Mouse (Mus musculus) lung, adult 2 months (tissue): ENCODE measurements around the gene Fbxw11.

Experiments
- CTCF ChIP-seq: fragments of 200-500 bp; IDR thresholded peaks from 2 replicates; pipeline ENCODE4 v1.5.1; 2011; ENCODE audit warnings: mild to moderate bottlenecking, low read length, control low read depth; ENCODE audit not compliant: insufficient read depth
- POLR2A ChIP-seq: fragments of 200-500 bp; IDR thresholded peaks from 2 replicates; pipeline ENCODE4 v1.6.1; 2011; ENCODE audit warnings: low read depth, mild to moderate bottlenecking, control low read depth, low read length, borderline replicate concordance; ENCODE audit errors: extremely low read depth

GRCm38 (mm10) chr11:32752595-32752885, 110.0 kb downstream of the Fbxw11 start:
- TF ChIP-seq CTCF (no peak), POLR2A (no peak)
